Mouse (Mus musculus) liver, embryonic 18 days (tissue): ENCODE results near the gene Card19. TPM values are rescaled to one million over a fixed set of nuclear protein-coding genes. Genes with fewer than 3 reads are reported as not detected.

ENCODE experiments used
- polyA plus RNA-seq: library from polyadenylated mRNA; depleted of rRNA; stranded (reverse); fragments of >200 nt; gene quantifications from 2 replicates; pipeline ENCODE4 v1.2.3, GENCODE M21; 2012; rRNA removed

Gene Card19
- 18.8 and 20.4 TPM in 2 replicates for polyA plus RNA-seq

DNA sequence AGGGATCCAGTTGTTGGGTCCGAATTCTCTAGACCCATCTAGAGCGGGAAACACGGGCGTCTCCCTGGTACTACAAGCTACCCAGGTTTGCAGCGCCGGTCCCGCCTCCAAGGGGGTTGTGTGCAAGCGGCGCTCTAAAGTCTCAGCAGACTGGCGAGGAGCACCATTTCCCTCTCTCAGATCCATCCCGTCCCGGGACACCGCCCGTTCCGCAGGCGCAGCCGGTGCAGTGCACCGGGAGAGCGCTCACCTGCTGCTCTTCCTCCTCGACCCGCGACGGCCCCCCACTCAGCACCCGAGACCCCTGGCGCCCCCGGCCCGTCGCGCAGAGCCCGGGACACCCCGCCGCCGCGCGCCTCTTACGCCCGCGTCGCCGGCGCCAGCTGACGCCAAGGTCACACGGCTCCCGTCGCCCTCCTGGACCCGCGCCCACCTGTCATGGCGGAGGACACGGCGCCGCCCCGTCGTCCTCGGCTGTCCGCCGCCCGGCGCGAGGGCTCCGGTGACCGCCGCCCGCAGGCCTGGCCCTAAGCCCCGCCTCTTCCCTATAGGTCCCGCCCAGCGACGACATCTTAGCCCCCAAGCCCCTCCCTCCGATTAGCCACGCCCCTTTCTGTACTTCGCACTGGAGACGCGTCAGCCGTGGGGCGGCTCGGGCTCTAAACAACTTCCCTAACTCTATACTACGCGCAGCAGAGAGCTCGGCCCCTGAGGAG lies at the start of gene Card19:
Gene Card19, minus strand, starts transcription at position 534 of the 716 bp plus-strand sequence.

DNA sequence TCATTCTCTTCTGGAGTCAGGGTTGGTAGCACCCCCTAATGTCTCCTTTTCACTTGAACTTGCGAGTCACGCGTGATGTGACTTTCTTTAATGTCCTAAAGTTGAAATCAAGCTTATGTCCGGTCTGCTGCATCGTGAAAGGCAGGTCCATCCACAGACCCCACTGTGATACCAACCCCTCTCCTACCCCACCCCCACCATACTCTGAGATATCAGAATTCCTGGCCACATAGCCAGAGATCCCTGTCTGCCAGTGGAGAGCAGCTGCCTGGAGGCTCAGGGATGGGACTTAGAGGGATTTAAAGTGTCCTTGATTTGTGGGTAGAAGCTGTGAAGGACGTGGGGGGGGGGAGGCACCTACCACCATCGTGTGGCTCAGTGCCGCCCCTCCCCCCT lies 32.6 kb upstream of the Card19 start, which contains the start of gene Susd3:
Gene Susd3, minus strand, starts transcription at position 240 of the 396 bp plus-strand sequence.

DNA sequence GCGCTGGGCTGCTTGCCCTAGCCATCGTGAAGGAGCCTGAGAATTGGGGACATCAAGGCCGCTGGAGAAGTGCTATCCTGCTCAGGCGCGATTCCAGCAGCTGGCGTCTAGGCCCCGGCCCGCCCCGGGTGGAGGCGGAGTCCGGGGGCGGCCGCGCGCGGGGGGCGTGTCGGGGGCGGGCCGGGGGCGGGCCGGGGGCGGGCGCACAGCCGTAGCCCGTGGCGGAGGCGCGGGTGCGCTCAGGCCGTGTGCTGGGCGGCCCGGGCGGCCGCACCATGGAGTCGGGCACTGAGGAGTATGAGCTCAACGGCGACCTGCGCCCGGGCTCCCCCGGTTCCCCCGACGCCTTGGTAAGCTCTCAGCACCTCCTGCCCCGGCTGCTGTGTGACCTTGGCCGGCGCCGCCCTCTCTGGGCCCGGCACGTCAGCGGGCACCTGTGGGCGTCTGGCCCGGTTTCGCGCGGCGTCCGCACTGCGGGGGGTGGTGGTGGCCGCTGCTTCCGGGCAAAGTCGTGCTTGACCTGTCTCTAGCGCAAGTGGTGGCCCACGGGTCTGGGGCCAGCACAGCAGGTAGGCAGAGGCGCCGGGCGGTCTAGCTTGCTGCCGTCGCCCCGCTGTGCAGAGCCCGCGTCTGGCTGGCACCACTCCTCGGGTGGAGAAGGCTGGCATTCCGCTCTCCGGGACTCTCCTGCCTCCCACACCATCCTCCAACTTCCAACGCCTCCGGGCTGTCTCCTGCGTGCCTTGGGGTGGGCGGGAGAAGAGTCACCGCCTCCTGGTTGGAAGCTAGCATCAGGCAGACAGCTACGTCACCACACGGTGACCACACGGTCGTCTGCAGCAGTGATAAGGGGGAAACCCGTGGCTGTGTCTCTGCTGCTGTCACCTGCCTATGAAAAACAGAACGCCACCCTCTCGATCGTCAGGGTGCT lies 28.3 kb downstream of the Card19 start, which contains the start of gene Ninj1:
Gene Ninj1, plus strand, starts transcription at position 198 of the 931 bp plus-strand sequence.

Other genes with a start within 250 kb of the Card19 start
- gene Fam120a, start 248.0 kb downstream of the Card19 start, polyA plus RNA-seq, result 29.0 and 33.1 TPM in 2 replicates
- gene Wnk2, start 68.0 kb downstream of the Card19 start, polyA plus RNA-seq, result 0.22 and 0.30 TPM in 2 replicates
- 84.2 and 87.1 TPM in 2 replicates for gene Ninj1, start 28.6 kb downstream of the Card19 start, polyA plus RNA-seq
- 2.6 and 2.8 TPM in 2 replicates for gene Susd3, start 32.7 kb upstream of the Card19 start, polyA plus RNA-seq
- gene Fgd3, start 104.3 kb upstream of the Card19 start, polyA plus RNA-seq, result 1.7 and 2.0 TPM in 2 replicates
- 5.8 and 6.3 TPM in 2 replicates for gene Bicd2, start 125.5 kb upstream of the Card19 start, polyA plus RNA-seq
- 3.6 and 3.7 TPM in 2 replicates for gene Ippk, start 205.2 kb upstream of the Card19 start, polyA plus RNA-seq